Mouse (Mus musculus): ENCODE data around the gene Prickle3. TPM values are rescaled to one million over a fixed set of nuclear protein-coding genes. Genes with fewer than 3 reads are reported as not detected.

Gene Prickle3
- total RNA-seq, 2 experiments from 2014 or later: 1.9 to 2.5 TPM

Other genes with a start within 250 kb of the Prickle3 start
- not detected for gene Foxp3, start 83.6 kb upstream of the Prickle3 start, total RNA-seq (2021)
- 10 to 100 TPM; 20.3 to 29.1 TPM for gene Ppp1r3f, start 83.0 kb upstream of the Prickle3 start, total RNA-seq (2021)
- 10 to 100 TPM; 29.0 to 34.2 TPM for gene Ccdc22, start 51.7 kb upstream of the Prickle3 start, total RNA-seq (2021)
- under 1 TPM in 1 of 2 experiments, not detected in 1; 0.33 TPM for gene Cacna1f, start 50.2 kb upstream of the Prickle3 start, total RNA-seq (2021)
- gene Syp, start 18.8 kb upstream of the Prickle3 start, total RNA-seq (2021): 1,000 to 10,000 TPM; 1,889 to 1,992 TPM
- 10 to 100 TPM in 1 of 2 experiments, 1 to 10 TPM in 1; 8.8 to 11.1 TPM for gene Plp2, start 14.1 kb downstream of the Prickle3 start, total RNA-seq (2021)
- under 1 TPM; 0.19 to 0.44 TPM for gene Magix, start 24.0 kb downstream of the Prickle3 start, total RNA-seq (2021)
- 10 to 100 TPM; 33.8 to 34.2 TPM for gene Gpkow, start 39.9 kb downstream of the Prickle3 start, total RNA-seq (2021)
- 10 to 100 TPM; 55.8 to 56.1 TPM for gene Wdr45, start 57.1 kb downstream of the Prickle3 start, total RNA-seq (2021)
- 1 to 10 TPM in 1 of 2 experiments, not detected in 1; 1.6 TPM for gene Gm45208, start 65.0 kb downstream of the Prickle3 start, total RNA-seq (2021)
- 10 to 100 TPM; 96.0 to 98.1 TPM for gene Praf2, start 71.2 kb downstream of the Prickle3 start, total RNA-seq (2021)
- gene Ccdc120, start 93.6 kb downstream of the Prickle3 start, total RNA-seq (2021): 10 to 100 TPM; 26.7 to 29.7 TPM
- gene Tfe3, start 105.3 kb downstream of the Prickle3 start, total RNA-seq (2021): 10 to 100 TPM; 34.2 to 35.2 TPM
- gene Gripap1, start 132.5 kb downstream of the Prickle3 start, total RNA-seq (2021): 100 to 1,000 TPM in 1 of 2 experiments, 10 to 100 TPM in 1; 99.1 to 103 TPM
- gene Kcnd1, start 165.0 kb downstream of the Prickle3 start, total RNA-seq (2021): 1 to 10 TPM; 8.4 to 9.6 TPM
- gene Otud5, start 184.1 kb downstream of the Prickle3 start, total RNA-seq (2021): 10 to 100 TPM; 81.4 to 83.2 TPM
- gene Pim2, start 221.0 kb downstream of the Prickle3 start, total RNA-seq (2021): 10 to 100 TPM; 49.5 to 52.9 TPM
- 10 to 100 TPM; 34.5 to 38.2 TPM for gene Slc35a2, start 226.8 kb downstream of the Prickle3 start, total RNA-seq (2021)
- gene Pqbp1, start 242.0 kb downstream of the Prickle3 start, total RNA-seq (2021): 10 to 100 TPM; 91.8 to 98.4 TPM
- gene Timm17b, start 242.1 kb downstream of the Prickle3 start, total RNA-seq (2021): 10 to 100 TPM; 22.8 to 27.1 TPM

Data from left cerebral cortex, adult 18-20 months (tissue).